Mouse (Mus musculus) ovary, postnatal 36 days (tissue): ENCODE data around the gene Olfr1425.
"Not testable (repeated sequence)": the region's sequence is repeated elsewhere in the genome, so short reads cannot be mapped to it uniquely, and the experiment has no call there.

Experiments
- DNase-seq: peaks from one replicate; pipeline ENCODE4 v3.0.0; 2022; ENCODE audit warnings: low spot score, mixed read lengths

Olfr1425 gene

DNA sequence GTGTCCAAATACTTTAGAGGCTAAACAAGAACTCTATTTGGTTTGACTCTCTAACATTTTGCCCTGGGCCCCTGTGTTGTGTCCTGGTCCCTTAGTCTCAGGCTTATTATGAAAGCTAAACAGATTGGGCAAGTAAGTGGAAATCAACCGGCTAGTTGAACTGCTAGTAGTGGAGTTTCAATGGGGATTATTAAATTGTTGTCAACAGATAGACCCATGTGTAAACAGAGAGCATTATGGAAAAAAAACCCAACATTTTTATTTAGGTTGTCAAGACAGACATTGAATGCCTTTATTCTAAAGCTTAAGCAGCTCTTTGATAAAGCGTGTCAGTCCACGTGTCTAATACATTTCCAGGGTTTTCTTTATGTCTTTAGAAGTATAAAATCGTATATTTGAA lies at the start of gene Olfr1425:
Gene Olfr1425, minus strand, starts transcription at position 101 of the 400 bp plus-strand sequence.
- DNase-seq = not testable (repeated sequence)

DNA sequence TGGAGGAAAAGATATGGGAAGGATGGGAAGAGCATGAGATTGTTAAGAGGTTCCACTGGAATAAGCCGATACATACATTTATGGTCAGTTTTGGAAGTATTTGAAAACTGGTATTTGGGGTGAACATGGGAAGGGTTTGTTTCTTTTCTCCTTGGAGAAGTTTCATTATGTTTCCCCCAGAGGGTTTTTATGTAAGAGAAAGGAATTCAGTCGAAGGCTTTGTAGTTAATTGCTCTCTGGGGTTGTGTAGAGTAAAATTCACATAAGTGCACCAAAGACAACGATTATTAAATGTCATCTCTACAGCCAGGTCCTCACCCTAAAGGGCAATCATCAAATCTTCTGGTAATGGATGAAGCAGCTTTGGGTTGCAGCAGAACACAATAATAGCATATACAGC lies 45.6 kb upstream of the Olfr1425 start, which contains the start of gene Olfr76:
Gene Olfr76, minus strand, starts transcription at position 101 of the 400 bp plus-strand sequence.
- DNase-seq = no peak

DNA sequence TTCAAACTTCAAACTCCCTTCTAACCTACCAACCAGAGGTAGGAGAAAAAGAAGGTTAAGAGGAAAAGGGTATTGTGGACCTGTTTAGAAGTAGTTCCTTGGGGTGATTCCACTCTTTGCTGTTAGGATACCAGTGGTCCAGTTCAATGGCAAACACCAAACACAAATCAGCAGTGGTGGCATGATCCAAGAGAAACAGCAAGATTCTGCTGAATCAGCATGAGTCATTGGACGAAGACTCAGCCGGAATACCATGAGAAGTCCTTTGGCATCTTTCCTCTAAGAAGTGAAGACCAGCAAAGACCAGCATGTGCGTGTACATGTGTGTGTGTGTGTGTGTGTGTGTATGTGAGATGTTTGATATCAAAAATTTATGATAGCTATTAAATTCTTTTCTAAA lies 38.9 kb upstream of the Olfr1425 start:
- DNase-seq = no peak

DNA sequence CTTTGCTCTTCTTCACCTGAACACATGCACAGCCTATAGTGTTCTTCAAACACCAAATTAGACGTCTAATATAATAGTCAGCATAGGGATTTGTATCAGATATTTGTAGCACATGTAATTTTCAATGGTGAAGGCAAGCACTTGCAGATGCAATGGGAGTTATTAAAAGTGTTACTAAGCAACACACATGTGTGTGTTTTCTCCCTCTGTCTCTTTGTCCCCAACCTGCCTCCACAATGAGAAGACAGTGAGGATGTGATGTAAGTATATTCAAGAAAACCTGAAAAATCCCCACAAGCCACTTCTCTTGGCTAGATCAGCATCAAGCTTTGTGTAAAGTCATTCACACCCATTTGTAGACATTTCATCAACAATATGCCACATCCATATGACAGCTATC lies 38.3 kb upstream of the Olfr1425 start, which contains the start of gene Olfr1428:
Gene Olfr1428, minus strand, starts transcription at position 101 of the 400 bp plus-strand sequence.
- DNase-seq = no peak

DNA sequence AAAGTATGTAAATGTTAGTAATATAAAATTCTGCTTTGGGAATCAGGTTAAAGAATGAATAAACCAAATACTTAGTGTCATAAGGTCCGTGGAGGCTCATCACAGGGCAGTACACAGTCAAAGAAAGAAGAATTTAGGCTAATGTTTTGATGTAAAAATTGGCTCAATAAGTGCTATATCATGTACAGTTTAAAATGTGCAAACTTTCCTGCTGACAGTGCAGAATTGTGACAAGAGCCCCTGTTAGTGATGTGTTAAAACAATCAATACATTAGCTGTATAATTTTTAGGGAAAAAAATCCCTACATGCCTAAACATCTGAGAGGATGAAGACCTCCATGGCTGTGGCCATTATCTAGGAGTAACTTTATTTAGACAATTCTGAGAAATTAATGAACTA lies 36.3 kb upstream of the Olfr1425 start:
- no peak for DNase-seq

DNA sequence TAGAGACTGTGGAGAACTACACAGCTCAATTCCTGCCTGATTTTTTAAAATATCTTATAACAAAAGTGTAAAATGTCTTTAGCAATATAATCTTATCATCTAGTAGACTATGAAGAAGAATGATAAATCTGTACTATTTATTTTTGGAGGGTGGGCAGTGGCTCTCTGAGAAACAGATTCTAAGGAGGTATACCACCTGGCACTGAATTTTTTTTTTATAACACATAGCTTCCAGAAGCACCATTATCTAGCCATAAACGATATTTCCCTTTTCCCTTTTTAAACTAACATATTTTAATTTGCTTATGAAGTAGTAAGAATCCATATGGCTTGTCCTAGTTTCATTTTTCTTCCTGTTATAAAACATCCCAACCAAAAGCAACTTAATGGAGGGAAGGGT lies 27.0 kb upstream of the Olfr1425 start:
- DNase-seq = no peak

DNA sequence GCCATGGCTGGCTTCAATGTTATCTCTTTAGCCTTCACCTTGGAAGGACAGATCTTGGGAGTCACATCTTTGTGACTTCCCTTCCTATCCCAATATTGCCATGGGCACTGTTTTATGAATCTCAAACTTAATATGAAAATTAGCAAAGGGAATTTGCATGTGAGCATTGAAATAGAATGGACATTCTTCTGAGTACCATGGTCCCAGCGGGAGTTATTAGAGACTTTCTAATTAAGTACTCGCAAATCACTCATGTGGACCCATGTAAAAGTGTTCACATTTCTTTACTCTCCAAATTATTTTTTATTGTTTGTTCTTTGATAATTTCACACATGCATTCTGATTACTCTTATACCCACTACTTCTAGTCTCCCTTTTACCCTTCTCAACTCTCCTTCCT lies 25.7 kb upstream of the Olfr1425 start, which contains the start of gene Olfr1427:
Gene Olfr1427, minus strand, starts transcription at position 101 of the 400 bp plus-strand sequence.
- no peak for DNase-seq

DNA sequence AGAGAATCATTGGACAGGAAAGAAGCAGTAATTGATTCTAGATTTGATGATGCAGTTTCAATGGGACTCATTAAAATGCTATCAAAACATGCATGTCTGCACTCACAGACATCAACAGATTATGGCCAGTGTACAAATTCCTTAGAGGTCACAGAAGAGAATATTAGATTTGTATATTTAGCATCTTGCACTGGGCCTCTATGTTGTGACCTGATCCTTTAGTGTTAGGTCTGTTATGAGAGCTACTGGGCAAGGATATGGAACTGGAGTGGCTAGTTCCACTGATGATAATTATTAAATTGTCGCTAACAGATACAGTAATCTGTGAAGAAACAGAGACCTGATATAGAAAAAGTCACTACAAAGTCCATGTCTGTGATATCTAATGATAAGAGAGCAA lies 14.4 kb upstream of the Olfr1425 start, which contains the start of gene Olfr1426:
Gene Olfr1426, minus strand, starts transcription at position 101 of the 400 bp plus-strand sequence.
- DNase-seq = no peak

DNA sequence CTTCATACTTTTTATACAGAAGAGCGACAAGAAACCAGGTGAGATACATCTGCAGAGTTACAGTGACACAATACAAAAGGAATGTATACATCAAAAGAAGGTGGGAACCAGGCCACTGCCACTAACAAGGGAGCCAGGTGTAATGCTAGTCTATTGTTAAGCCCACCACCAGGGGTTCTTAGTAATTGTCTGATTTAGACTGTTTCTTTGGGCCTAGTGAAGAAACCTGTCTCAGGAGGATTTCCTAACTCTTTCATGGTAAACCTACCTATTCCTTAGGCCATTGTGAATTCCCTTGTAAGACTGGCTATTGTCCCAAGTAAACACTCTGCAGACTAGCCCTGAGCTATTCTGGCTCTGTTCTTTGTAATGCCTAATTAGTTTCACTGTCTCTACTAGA lies 8.0 kb downstream of the Olfr1425 start:
- not testable (repeated sequence) for DNase-seq

DNA sequence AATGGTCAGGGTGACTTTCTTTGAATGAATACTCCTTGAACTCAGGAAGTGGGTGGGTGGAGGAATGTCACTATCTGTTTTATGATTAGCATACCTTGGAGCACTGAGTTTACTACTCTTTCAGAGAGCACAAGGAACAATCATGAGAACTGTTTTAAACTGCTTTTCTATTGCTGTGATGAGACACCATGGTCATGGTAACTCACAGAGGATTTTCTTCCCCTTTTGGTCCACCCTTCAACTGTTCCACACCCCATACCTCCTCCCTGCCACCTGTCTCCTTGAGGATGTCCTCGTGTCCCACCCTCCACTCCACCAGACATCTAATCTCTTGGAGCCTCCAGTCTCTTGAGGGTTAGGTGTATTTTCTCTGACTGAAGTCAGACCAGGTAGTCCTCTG lies 9.7 kb downstream of the Olfr1425 start:
- not testable (repeated sequence) for DNase-seq

DNA sequence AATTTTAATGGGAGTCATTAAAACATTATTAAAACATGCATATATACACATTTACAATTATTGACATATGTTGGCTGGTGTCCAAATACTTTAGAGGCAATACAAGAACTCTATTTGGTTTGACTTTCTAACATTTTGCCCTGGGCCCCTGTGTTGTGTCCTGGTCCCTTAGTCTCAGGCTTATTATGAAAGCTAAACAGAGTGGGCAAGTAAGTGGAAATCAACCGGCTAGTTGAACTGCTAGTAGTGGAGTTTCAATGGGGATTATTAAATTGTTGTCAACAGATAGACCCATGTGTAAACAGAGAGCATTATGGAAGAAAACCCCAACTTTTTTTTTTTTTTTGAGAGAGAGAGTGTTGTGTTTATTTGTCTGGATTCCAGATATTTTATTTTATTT lies 14.9 kb downstream of the Olfr1425 start, which contains the start of gene Olfr1424:
Gene Olfr1424, minus strand, starts transcription at position 101 of the 400 bp plus-strand sequence.
- DNase-seq = not testable (repeated sequence)

DNA sequence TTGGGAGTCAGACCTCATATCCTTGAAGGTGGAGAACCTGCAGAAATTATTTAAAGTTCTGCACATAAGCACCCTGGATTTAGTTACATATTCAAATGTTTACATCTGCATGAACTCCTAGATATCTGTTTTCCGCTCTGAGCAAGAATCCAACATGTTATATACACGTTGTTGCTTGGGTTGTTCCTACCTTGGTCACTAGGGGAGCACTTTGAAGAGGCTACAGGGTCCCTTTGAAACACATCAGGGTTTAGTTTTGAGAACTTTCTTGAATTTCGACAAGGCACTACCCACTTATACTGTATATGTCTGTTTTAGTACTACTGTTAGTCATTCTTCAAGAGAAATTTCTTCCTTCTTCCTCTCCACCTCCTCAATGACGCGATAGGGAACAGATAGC lies 34.4 kb downstream of the Olfr1425 start:
- no peak for DNase-seq

DNA sequence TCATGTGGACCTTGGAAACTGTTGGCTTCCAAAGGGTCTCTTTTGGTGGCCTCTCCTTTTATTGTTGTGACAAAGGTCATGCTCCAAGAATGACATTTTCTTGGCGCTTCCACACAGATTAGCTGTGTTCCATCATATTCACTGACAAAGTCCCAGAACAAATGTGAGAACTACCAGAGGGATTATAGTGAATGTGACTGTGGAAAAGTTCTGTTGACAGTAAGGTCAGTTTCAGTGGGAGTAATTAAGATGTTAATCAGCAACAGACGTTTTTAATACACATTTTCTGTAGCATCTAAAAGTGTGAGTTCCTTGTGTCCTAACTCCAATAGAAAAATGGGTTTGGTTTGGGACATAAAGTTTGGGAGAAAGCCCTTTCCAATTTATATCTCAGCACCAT lies 36.3 kb downstream of the Olfr1425 start, which contains the start of gene Olfr1423:
Gene Olfr1423, minus strand, starts transcription at position 101 of the 400 bp plus-strand sequence.
- no peak for DNase-seq

DNA sequence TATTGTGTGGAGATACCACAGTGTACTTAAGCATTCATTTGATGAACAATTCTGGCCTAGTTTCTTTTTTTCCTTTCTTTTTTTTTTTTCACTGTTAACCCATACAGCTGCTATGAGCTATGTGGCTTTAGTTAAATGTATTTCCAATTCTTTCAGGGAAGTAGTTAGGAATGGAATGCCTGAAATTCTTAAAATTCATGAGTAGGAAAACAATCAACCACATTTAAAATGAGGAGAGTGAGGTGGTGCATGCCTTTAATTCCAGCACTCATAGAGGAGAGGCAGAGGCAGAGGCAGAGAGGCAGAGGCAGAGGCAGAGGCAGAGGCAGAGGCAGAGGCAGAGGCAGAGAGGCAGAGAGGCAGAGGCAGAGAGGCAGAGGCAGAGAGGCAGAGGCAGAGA lies 39.8 kb downstream of the Olfr1425 start:
- no peak for DNase-seq

DNA sequence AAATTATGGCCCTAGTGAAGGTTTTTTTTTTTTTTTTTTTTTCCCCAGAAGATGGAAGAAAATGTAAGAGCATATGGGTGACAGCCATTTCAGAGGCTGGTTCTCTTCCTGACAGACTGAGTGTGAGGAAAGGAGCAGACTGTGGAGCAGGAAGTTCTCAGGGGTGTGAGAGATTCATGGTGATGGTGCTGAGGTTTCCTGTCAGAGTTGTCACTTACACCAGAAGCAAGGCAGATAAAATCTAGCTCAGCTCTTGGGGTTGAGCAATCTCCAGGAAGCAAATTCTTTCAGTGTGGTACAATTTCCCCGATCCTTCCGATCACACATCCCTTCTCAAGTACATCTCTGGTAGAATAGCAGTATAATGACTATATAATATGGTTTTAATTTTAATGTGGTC lies 50.9 kb downstream of the Olfr1425 start:
- no peak for DNase-seq

DNA sequence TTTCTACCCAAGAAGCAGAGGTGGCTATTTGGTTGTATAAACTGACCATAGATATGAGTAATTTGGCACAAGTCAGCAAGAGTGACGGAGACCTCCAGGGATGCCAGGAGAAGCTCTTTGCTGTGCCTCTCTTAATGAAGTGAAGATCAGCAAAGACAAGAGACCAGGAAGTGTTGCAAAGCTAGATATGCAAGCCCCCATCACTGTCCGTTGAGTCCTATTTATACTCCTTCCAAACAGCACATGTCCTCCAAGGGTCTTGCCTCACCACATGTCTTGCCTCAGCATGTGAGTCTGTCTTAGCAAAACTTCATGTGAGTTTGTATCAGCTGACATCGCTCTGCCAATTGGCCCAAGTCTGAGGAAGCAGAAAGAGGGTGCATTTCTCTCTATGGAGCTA lies 52.2 kb downstream of the Olfr1425 start:
- DNase-seq = no peak

DNA sequence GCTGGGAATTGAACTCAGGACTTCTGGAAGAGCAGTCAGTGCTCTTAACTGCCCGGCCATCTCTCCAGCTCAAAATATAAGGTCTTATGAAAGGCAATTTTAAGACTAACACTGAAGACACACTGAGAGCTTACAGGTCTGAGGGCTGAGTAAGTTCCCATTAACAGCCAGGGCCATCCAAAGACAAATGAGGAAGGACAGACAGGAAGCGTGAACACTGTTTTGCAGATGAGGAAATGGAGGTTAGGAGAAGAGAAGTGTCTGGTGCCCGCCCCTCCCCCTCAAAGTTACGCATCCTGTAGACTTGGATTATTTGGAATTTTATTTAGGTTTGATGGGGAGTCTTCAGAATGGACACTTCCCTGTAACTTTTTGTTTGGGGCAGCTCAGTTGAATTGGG lies 53.4 kb downstream of the Olfr1425 start:
- no peak for DNase-seq
